Mouse (Mus musculus) urinary bladder, postnatal 4 days (tissue): Measurements from ENCODE around the gene Nfia.

ENCODE experiments used
- DNase-seq, 2 experiments: peaks; one replicate each; pipeline ENCODE4 v3.0.0; 2021 to 2022; ENCODE audit warnings: low spot score in 2 of 2

The Nfia gene

GRCm38 (mm10) chr4:97816001-97816400, 43.5 kb downstream of the Nfia start:
- no peak for DNase-seq

GRCm38 (mm10) chr4:97816753-97817152, 44.2 kb downstream of the Nfia start:
- DNase-seq: no peak

- DNase-seq: no peak
These were observed 45.2 kb downstream of the Nfia start for GRCm38 (mm10) chr4:97817741-97818140.

GRCm38 (mm10) chr4:97818498-97818897, 46.0 kb downstream of the Nfia start:
- DNase-seq: no peak

- DNase-seq: no peak
These were observed 46.6 kb downstream of the Nfia start for GRCm38 (mm10) chr4:97819101-97819500.

- no peak for DNase-seq
These were observed 48.1 kb downstream of the Nfia start for GRCm38 (mm10) chr4:97820474-97821259.

- DNase-seq: no peak
These were observed 49.2 kb downstream of the Nfia start for GRCm38 (mm10) chr4:97821556-97822251.

- no peak for DNase-seq
These were observed 51.0 kb downstream of the Nfia start for GRCm38 (mm10) chr4:97823512-97823911.

- no peak for DNase-seq
These were observed 51.9 kb downstream of the Nfia start for GRCm38 (mm10) chr4:97824451-97824850.

GRCm38 (mm10) chr4:97825432-97825831, 52.9 kb downstream of the Nfia start:
- DNase-seq: no peak

GRCm38 (mm10) chr4:97825841-97826240, 53.3 kb downstream of the Nfia start:
- no peak for DNase-seq

- DNase-seq: no peak
These were observed 54.6 kb downstream of the Nfia start for GRCm38 (mm10) chr4:97827115-97827514.

GRCm38 (mm10) chr4:97828579-97828978, 56.0 kb downstream of the Nfia start:
- DNase-seq: no peak

GRCm38 (mm10) chr4:97829336-97830050, 57.0 kb downstream of the Nfia start:
- DNase-seq: no peak

GRCm38 (mm10) chr4:97830051-97830853, 57.7 kb downstream of the Nfia start:
- DNase-seq: no peak

GRCm38 (mm10) chr4:97830935-97831608, 58.5 kb downstream of the Nfia start:
- DNase-seq: no peak

GRCm38 (mm10) chr4:97831611-97832278, 59.2 kb downstream of the Nfia start:
- no peak for DNase-seq

- DNase-seq: no peak
These were observed 59.7 kb downstream of the Nfia start for GRCm38 (mm10) chr4:97832279-97832640.

- no peak for DNase-seq
These were observed 64.3 kb downstream of the Nfia start for GRCm38 (mm10) chr4:97836812-97837211.

- no peak for DNase-seq
These were observed 65.2 kb downstream of the Nfia start for GRCm38 (mm10) chr4:97837724-97838123.

- DNase-seq: no peak
These were observed 66.1 kb downstream of the Nfia start for GRCm38 (mm10) chr4:97838651-97839050.
